Mouse (Mus musculus) liver, embryonic 15.5 days (tissue): ENCODE data around the gene Teddm2. TPM values are rescaled to one million over a fixed set of nuclear protein-coding genes. Genes with fewer than 3 reads are reported as not detected.

ENCODE experiments used
- ATAC-seq: fragments of 200-750 bp; cut with Nextera tagmentation; 2 replicates; pipeline ENCODE4 v1.8.0; 2017; ENCODE audit warnings: moderate number of reproducible peaks, mild to moderate bottlenecking, moderate library complexity; ENCODE audit not compliant: insufficient read depth
- H3K27ac ChIP-seq: fragments of 300-500 bp; sonication (generic); replicated peaks from 2 replicates; pipeline ENCODE4 v1.5.1; 2015; ENCODE audit warnings: mild to moderate bottlenecking, inconsistent platforms
- H3K27me3 ChIP-seq: fragments of 300-500 bp; sonication (generic); 2 replicates; pipeline ENCODE4 v1.6.1; 2015; ENCODE audit warnings: mild to moderate bottlenecking, inconsistent platforms
- H3K36me3 ChIP-seq: fragments of 300-500 bp; sonication (generic); replicated peaks from 2 replicates; pipeline ENCODE4 v1.6.1; 2015; ENCODE audit warnings: moderate library complexity, mild to moderate bottlenecking, inconsistent platforms
- H3K4me1 ChIP-seq: fragments of 300-500 bp; sonication (generic); replicated peaks from 2 replicates; pipeline ENCODE4 v1.6.1; 2015; ENCODE audit warnings: inconsistent platforms
- H3K4me2 ChIP-seq: fragments of 300-500 bp; sonication (generic); 2 replicates; pipeline ENCODE4 v1.6.1; 2015; ENCODE audit warnings: moderate library complexity, mild to moderate bottlenecking, inconsistent platforms
- H3K4me3 ChIP-seq: fragments of 300-500 bp; sonication (generic); replicated peaks from 2 replicates; pipeline ENCODE4 v1.5.1; 2015; ENCODE audit warnings: mild to moderate bottlenecking, inconsistent platforms
- H3K9ac ChIP-seq: fragments of 300-500 bp; sonication (generic); 2 replicates; pipeline ENCODE4 v1.6.1; 2015; ENCODE audit warnings: moderate library complexity, mild to moderate bottlenecking, inconsistent platforms
- H3K9me3 ChIP-seq: fragments of 300-500 bp; sonication (generic); replicated peaks from 2 replicates; pipeline ENCODE4 v1.6.1; 2016; ENCODE audit warnings: inconsistent platforms
- WGBS: fragments of 180-500 bp; shearing (Covaris S2); methylation state at CpG from one replicate; pipeline ENCODE4 v1.1.7; 2015; ENCODE audit warnings: mixed read lengths; ENCODE audit not compliant: insufficient replicate concordance; 5-methylcytosine and 5-hydroxymethylcytosine counted together
- polyA plus RNA-seq: library from polyadenylated mRNA; unstranded; fragments of >200 nt; fragmentation: Nextera tagmentation; extraction: Ambion mirVana; gene quantifications from 2 replicates; pipeline ENCODE4 v1.2.1, GENCODE M21; 2015

The Teddm2 gene
- polyA plus RNA-seq, 1 experiment from 2014 or later = 0.55 TPM

- no peak overlapping the region for H3K4me2 ChIP-seq
- H3K4me1 ChIP-seq = no peaks in the 10 kb centered on the region
- no peak overlapping the region for H3K4me3 ChIP-seq
- ATAC-seq = no peak
- WGBS = 63% methylated on average over 3 of the region's 3 CpGs
- H3K9me3 ChIP-seq = no peaks in the 10 kb centered on the region
- H3K27me3 ChIP-seq = no peaks in the 10 kb centered on the region
- no peaks in the 10 kb centered on the region for H3K36me3 ChIP-seq
- H3K27ac ChIP-seq = no peak overlapping the region
- no peak overlapping the region for H3K9ac ChIP-seq
Measured at GRCm38 (mm10) chr1:153921642-153922041, 21.6 kb upstream of the Teddm2 start.

GRCm38 (mm10) chr1:153918521-153919206, 18.6 kb upstream of the Teddm2 start:
- no peak overlapping the region for H3K4me3 ChIP-seq
- no peak for ATAC-seq
- no peak overlapping the region for H3K9ac ChIP-seq
- 74% methylated on average over 3 of the region's 3 CpGs for WGBS
- no peaks in the 10 kb centered on the region for H3K36me3 ChIP-seq
- no peak overlapping the region for H3K4me2 ChIP-seq
- H3K4me1 ChIP-seq = no peaks in the 10 kb centered on the region
- no peak overlapping the region for H3K27ac ChIP-seq
- H3K9me3 ChIP-seq = no peaks in the 10 kb centered on the region
- H3K27me3 ChIP-seq = no peaks in the 10 kb centered on the region

GRCm38 (mm10) chr1:153913869-153914268, 13.8 kb upstream of the Teddm2 start:
- 54% methylated on average over 3 of the region's 3 CpGs for WGBS

GRCm38 (mm10) chr1:153911276-153911795, 11.3 kb upstream of the Teddm2 start:
- Histone ChIP-seq H3K27ac (no peak overlapping the region), H3K4me2 (no peak overlapping the region), H3K4me3 (no peak overlapping the region), H3K9ac (no peak overlapping the region), H3K27me3 (no peaks in the 10 kb centered on the region), H3K4me1 (peaks cover 32% of the 10 kb centered on the region), H3K36me3 (peaks cover 46% of the 10 kb centered on the region), H3K9me3 (no peaks in the 10 kb centered on the region)
- WGBS = 83% methylated on average over 6 of the region's 6 CpGs
- no peak for ATAC-seq

More at GRCm38 (mm10) chr1:153913869-153914268, 13.8 kb upstream of the Teddm2 start:
- H3K9ac ChIP-seq = no peak overlapping the region
- no peak for ATAC-seq
- peaks cover 24% of the 10 kb centered on the region for H3K4me1 ChIP-seq
- no peak overlapping the region for H3K4me2 ChIP-seq
- H3K27me3 ChIP-seq = no peaks in the 10 kb centered on the region
- no peaks in the 10 kb centered on the region for H3K9me3 ChIP-seq
- no peak overlapping the region for H3K4me3 ChIP-seq
- H3K27ac ChIP-seq = no peak overlapping the region
- peaks cover 21% of the 10 kb centered on the region for H3K36me3 ChIP-seq

DNA sequence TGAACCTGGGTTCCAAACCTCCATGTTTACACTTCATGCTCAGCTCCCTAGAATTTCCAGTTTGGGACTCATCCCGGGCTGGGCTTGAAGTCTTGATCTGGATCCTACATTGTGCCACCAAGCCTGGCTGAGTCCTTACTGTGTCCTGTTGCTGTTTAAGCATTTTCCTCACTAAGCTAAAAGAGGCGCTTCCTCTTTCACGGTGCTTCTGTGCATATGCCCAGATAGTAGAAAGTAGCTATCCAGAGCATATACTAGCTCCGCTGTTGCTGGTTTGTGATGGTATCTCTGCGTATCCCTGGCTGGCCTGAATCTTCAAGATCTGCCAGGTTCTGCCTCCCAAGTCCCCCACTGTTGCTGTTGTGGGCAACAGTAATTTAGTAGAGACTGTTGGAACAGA, 10.4 kb upstream of the Teddm2 start:
- WGBS = 64% methylated on average over 5 of the region's 5 CpGs

DNA sequence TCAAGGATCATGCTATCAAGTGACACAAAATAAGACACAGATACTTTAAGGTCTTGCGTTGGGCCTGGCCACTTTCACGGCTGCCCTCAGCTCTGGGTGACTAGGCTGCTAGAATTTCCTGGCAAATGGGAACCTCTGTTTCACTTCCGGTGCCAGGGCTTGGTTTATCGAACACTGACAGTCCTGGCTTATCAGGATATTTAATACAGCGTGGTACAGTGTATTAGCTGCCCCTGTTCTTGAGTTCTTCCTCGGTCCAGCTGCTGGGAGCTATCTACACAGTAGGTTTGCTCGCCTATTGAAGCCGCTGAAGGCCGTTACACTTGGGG, 9.9 kb upstream of the Teddm2 start:
- no peaks in the 10 kb centered on the region for H3K27me3 ChIP-seq
- H3K4me1 ChIP-seq = peaks cover 32% of the 10 kb centered on the region
- H3K4me2 ChIP-seq = no peak overlapping the region; the same call in 1 of the 2 replicates
- peak overlapping the region; percentile 42 for H3K27ac ChIP-seq
- H3K4me3 ChIP-seq = no peak overlapping the region
- peaks cover 60% of the 10 kb centered on the region for H3K36me3 ChIP-seq
- WGBS = 62% methylated on average over 9 of the region's 9 CpGs
- H3K9me3 ChIP-seq = no peaks in the 10 kb centered on the region
- no peak overlapping the region for H3K9ac ChIP-seq
- ATAC-seq = peak; percentile 79

More for the DNA sequence above, 10.4 kb upstream of the Teddm2 start:
- Histone ChIP-seq H3K27ac (peak overlapping the region; percentile 42), H3K4me2 (no peak overlapping the region), H3K9me3 (no peaks in the 10 kb centered on the region), H3K36me3 (peaks cover 55% of the 10 kb centered on the region), H3K27me3 (no peaks in the 10 kb centered on the region), H3K4me1 (peaks cover 32% of the 10 kb centered on the region), H3K4me3 (no peak overlapping the region), H3K9ac (no peak overlapping the region)
- ATAC-seq = no peak

GRCm38 (mm10) chr1:153909213-153909962, 9.4 kb upstream of the Teddm2 start:
- WGBS = 47% methylated on average over 10 of the region's 10 CpGs
- H3K4me1 ChIP-seq = peaks cover 32% of the 10 kb centered on the region
- peak; percentile 6; the same call in 1 of the 2 replicates for ATAC-seq
- no peaks in the 10 kb centered on the region for H3K9me3 ChIP-seq
- H3K9ac ChIP-seq = no peak overlapping the region
- peak overlapping the region; percentile 42 for H3K27ac ChIP-seq
- H3K4me3 ChIP-seq = no peak overlapping the region
- H3K4me2 ChIP-seq = no peak overlapping the region; the same call in 1 of the 2 replicates
- H3K36me3 ChIP-seq = peaks cover 65% of the 10 kb centered on the region
- no peaks in the 10 kb centered on the region for H3K27me3 ChIP-seq

GRCm38 (mm10) chr1:153908741-153909140, 8.7 kb upstream of the Teddm2 start:
- H3K27me3 ChIP-seq = no peaks in the 10 kb centered on the region
- H3K27ac ChIP-seq = no peak overlapping the region
- 82% methylated on average over 4 of the region's 4 CpGs for WGBS
- no peak overlapping the region for H3K4me3 ChIP-seq
- no peaks in the 10 kb centered on the region for H3K9me3 ChIP-seq
- peaks cover 32% of the 10 kb centered on the region for H3K4me1 ChIP-seq
- ATAC-seq = no peak
- H3K4me2 ChIP-seq = no peak overlapping the region
- H3K36me3 ChIP-seq = peaks cover 72% of the 10 kb centered on the region
- no peak overlapping the region for H3K9ac ChIP-seq

DNA sequence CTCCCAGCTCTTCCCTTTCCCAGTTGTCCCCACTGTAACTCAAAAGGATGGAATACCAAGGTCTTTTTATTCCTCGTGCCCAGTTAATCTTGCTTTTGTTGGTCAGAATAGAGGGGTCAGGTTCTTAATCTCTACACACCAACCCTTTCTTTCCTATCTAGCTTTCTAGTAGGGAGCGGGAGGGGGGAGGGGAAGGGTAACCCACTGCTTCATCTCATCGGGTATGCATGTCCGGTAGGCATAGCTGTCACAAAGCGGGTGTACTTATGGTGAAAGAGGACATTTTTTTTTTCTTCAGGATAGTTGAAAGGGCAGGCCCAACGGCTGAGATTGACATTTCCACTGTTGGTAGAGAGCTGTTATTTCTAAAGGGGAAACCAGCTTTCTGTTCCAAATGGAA, 8.2 kb upstream of the Teddm2 start:
- Histone ChIP-seq H3K9ac (no peak overlapping the region), H3K36me3 (peaks cover 77% of the 10 kb centered on the region), H3K4me1 (peaks cover 32% of the 10 kb centered on the region), H3K27me3 (no peaks in the 10 kb centered on the region), H3K4me2 (no peak overlapping the region), H3K9me3 (no peaks in the 10 kb centered on the region), H3K4me3 (no peak overlapping the region), H3K27ac (no peak overlapping the region)
- 77% methylated on average over 6 of the region's 6 CpGs for WGBS
- no peak for ATAC-seq

DNA sequence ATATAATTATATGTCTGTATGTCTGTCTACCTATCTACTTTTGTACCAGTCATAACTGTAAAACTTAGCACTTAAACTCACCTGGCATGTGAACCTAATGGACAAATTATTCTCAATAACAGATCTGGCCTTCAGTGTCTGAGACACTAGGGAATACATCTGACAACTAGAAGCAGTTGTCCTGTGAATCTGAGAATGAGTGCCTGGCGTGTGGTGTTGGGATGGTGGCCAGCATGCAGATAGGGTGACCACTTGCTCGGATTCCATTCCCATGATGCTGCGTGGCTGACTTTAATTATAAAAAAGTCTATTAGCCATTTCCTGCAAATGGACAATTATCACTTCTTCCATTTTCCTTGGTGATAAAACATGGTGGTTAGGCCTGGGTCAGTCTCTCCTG, 5.9 kb upstream of the Teddm2 start:
- H3K9me3 ChIP-seq = no peaks in the 10 kb centered on the region
- no peak overlapping the region for H3K9ac ChIP-seq
- peaks cover 50% of the 10 kb centered on the region for H3K4me1 ChIP-seq
- WGBS = 90% methylated on average over 3 of the region's 3 CpGs
- peaks cover 84% of the 10 kb centered on the region for H3K36me3 ChIP-seq
- no peak overlapping the region for H3K27ac ChIP-seq
- no peak overlapping the region for H3K4me3 ChIP-seq
- H3K4me2 ChIP-seq = no peak overlapping the region
- H3K27me3 ChIP-seq = no peaks in the 10 kb centered on the region
- ATAC-seq = no peak

DNA sequence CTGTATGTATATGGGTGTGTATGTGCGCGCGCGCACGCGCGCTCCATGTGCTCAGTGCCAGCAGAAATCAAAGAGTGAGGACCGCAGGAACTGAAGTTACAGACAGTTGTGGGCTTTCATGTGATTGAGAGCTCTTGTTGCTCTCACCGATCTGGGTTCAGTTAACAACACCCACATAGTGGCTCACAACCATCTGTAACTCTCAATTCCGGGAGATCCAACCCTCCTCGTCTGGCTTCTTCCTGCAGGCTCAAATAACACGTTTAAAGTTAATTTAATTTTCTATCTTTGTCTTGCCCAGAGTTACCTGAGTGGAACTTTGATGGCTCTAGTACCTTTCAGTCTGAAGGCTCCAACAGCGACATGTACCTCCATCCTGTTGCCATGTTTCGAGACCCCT, 4.2 kb upstream of the Teddm2 start:
- H3K36me3 ChIP-seq = peaks cover 68% of the 10 kb centered on the region
- H3K27ac ChIP-seq = no peak overlapping the region
- ATAC-seq = no peak
- WGBS = 95% methylated on average over 14 of the region's 14 CpGs
- H3K4me3 ChIP-seq = no peak overlapping the region
- H3K4me1 ChIP-seq = peaks cover 38% of the 10 kb centered on the region
- H3K4me2 ChIP-seq = no peak overlapping the region
- H3K9ac ChIP-seq = no peak overlapping the region
- no peaks in the 10 kb centered on the region for H3K27me3 ChIP-seq
- H3K9me3 ChIP-seq = no peaks in the 10 kb centered on the region
